Mouse (Mus musculus) neural tube, embryonic 13.5 days (tissue): ENCODE measurements around the gene Bahcc1. TPM values are rescaled to one million over a fixed set of nuclear protein-coding genes. Genes with fewer than 3 reads are reported as not detected.

Experiments used
- ATAC-seq: fragments of 200-750 bp; cut with Nextera tagmentation; 2 replicates; pipeline ENCODE4 v1.8.0; 2017; ENCODE audit warnings: low read depth, mild to moderate bottlenecking, moderate TSS enrichment, moderate library complexity
- H3K27ac ChIP-seq: fragments of 300-500 bp; sonication (generic); replicated peaks from 2 replicates; pipeline ENCODE4 v1.5.1; 2015; ENCODE audit warnings: moderate library complexity, mild to moderate bottlenecking, inconsistent platforms
- H3K27me3 ChIP-seq: fragments of 300-500 bp; sonication (generic); 2 replicates; pipeline ENCODE4 v1.6.1; 2015; ENCODE audit warnings: mild to moderate bottlenecking, inconsistent platforms
- H3K36me3 ChIP-seq: fragments of 300-500 bp; sonication (generic); 2 replicates; pipeline ENCODE4 v1.6.1; 2015; ENCODE audit warnings: mild to moderate bottlenecking, inconsistent platforms
- H3K4me1 ChIP-seq: fragments of 300-500 bp; sonication (generic); replicated peaks from 2 replicates; pipeline ENCODE4 v1.6.1; 2015; ENCODE audit warnings: inconsistent platforms
- H3K4me2 ChIP-seq: fragments of 300-500 bp; sonication (generic); 2 replicates; pipeline ENCODE4 v1.6.1; 2015; ENCODE audit warnings: inconsistent platforms, mild to moderate bottlenecking, moderate library complexity
- H3K4me3 ChIP-seq: fragments of 300-500 bp; sonication (generic); 2 replicates; pipeline ENCODE4 v1.5.1; 2015; ENCODE audit warnings: mild to moderate bottlenecking, inconsistent platforms
- H3K9ac ChIP-seq: fragments of 300-500 bp; sonication (generic); 2 replicates; pipeline ENCODE4 v1.6.1; 2015; ENCODE audit warnings: moderate library complexity, mild to moderate bottlenecking, inconsistent platforms
- H3K9me3 ChIP-seq: fragments of 300-500 bp; sonication (generic); 2 replicates; pipeline ENCODE4 v1.6.1; 2016; ENCODE audit warnings: inconsistent platforms
- WGBS: fragments of 180-500 bp; shearing (Covaris S2); methylation state at CpG from one replicate; pipeline ENCODE4 v1.1.7; 2015; 5-methylcytosine and 5-hydroxymethylcytosine counted together
- polyA plus RNA-seq: library from polyadenylated mRNA; unstranded; fragments of >200 nt; fragmentation: Nextera tagmentation; extraction: Ambion mirVana; gene quantifications from 2 replicates; pipeline ENCODE4 v1.2.1, GENCODE M21; 2015

Bahcc1 gene
- polyA plus RNA-seq, 1 experiment from 2014 or later, result 15.3 TPM

- no peak for ATAC-seq
- Histone ChIP-seq H3K4me1 (peaks cover 36% of the 10 kb centered on the region), H3K27me3 (no peaks in the 10 kb centered on the region), H3K4me3 (peak overlapping the region; percentile 79), H3K9ac (peak overlapping the region; percentile 100), H3K27ac (peak overlapping the region; percentile 100), H3K9me3 (no peaks in the 10 kb centered on the region), H3K4me2 (peak overlapping the region; percentile 99), H3K36me3 (no peaks in the 10 kb centered on the region)
- WGBS, result under 1% methylated on average over 52 of the region's 52 CpGs
Observed at GRCm38 (mm10) chr11:120234136-120234775, 1.5 kb downstream of the Bahcc1 start.

- Histone ChIP-seq H3K9me3 (no peaks in the 10 kb centered on the region), H3K4me2 (peak overlapping the region; percentile 99), H3K27me3 (no peaks in the 10 kb centered on the region), H3K9ac (peak overlapping the region; percentile 100), H3K4me1 (peaks cover 36% of the 10 kb centered on the region), H3K4me3 (peak overlapping the region; percentile 79), H3K27ac (peak overlapping the region; percentile 100), H3K36me3 (no peaks in the 10 kb centered on the region)
- no peak for ATAC-seq
- under 1% methylated on average over 39 of the region's 39 CpGs for WGBS
Observed at GRCm38 (mm10) chr11:120234776-120235181, 2.0 kb downstream of the Bahcc1 start.

- Histone ChIP-seq H3K27ac (peak overlapping the region; percentile 100), H3K9me3 (no peaks in the 10 kb centered on the region), H3K4me1 (peaks cover 40% of the 10 kb centered on the region), H3K36me3 (no peaks in the 10 kb centered on the region), H3K27me3 (no peaks in the 10 kb centered on the region), H3K9ac (peak overlapping the region; percentile 100), H3K4me2 (peak overlapping the region; percentile 99), H3K4me3 (peak overlapping the region; percentile 79)
- under 1% methylated on average over 39 of the region's 40 CpGs for WGBS
- no peak for ATAC-seq
Observed at GRCm38 (mm10) chr11:120235385-120236113, 2.8 kb downstream of the Bahcc1 start.

GRCm38 (mm10) chr11:120236114-120236437 lies 3.3 kb downstream of the Bahcc1 start:
- H3K36me3 ChIP-seq, result no peaks in the 10 kb centered on the region
- peak overlapping the region; percentile 99 for H3K4me2 ChIP-seq
- H3K4me3 ChIP-seq, result peak overlapping the region; percentile 79
- H3K4me1 ChIP-seq, result peaks cover 46% of the 10 kb centered on the region
- H3K9me3 ChIP-seq, result no peaks in the 10 kb centered on the region
- H3K9ac ChIP-seq, result peak overlapping the region; percentile 100
- 1% methylated on average over 13 of the region's 13 CpGs for WGBS
- no peak for ATAC-seq
- H3K27me3 ChIP-seq, result no peaks in the 10 kb centered on the region
- peak overlapping the region; percentile 100 for H3K27ac ChIP-seq

- no peaks in the 10 kb centered on the region for H3K27me3 ChIP-seq
- peak overlapping the region; percentile 100 for H3K27ac ChIP-seq
- no peaks in the 10 kb centered on the region for H3K36me3 ChIP-seq
- under 1% methylated on average over 85 of the region's 96 CpGs for WGBS
- no peaks in the 10 kb centered on the region for H3K9me3 ChIP-seq
- H3K9ac ChIP-seq, result peak overlapping the region; percentile 100
- peak overlapping the region; percentile 99 for H3K4me2 ChIP-seq
- no peak for ATAC-seq
- peaks cover 51% of the 10 kb centered on the region for H3K4me1 ChIP-seq
- H3K4me3 ChIP-seq, result peak overlapping the region; percentile 79
Observed at GRCm38 (mm10) chr11:120236438-120237165, 3.9 kb downstream of the Bahcc1 start.

GRCm38 (mm10) chr11:120237166-120238131 lies 4.7 kb downstream of the Bahcc1 start:
- H3K27ac ChIP-seq, result peak overlapping the region; percentile 100
- peak overlapping the region; percentile 79 for H3K4me3 ChIP-seq
- no peaks in the 10 kb centered on the region for H3K27me3 ChIP-seq
- WGBS, result under 1% methylated on average over 79 of the region's 89 CpGs
- H3K36me3 ChIP-seq, result no peaks in the 10 kb centered on the region
- peaks cover 51% of the 10 kb centered on the region for H3K4me1 ChIP-seq
- H3K9me3 ChIP-seq, result no peaks in the 10 kb centered on the region
- peak overlapping the region; percentile 100 for H3K9ac ChIP-seq
- H3K4me2 ChIP-seq, result peak overlapping the region; percentile 99
- ATAC-seq, result no peak

GRCm38 (mm10) chr11:120238306-120238705 lies 5.6 kb downstream of the Bahcc1 start:
- H3K27ac ChIP-seq, result peak overlapping the region; percentile 100
- no peaks in the 10 kb centered on the region for H3K36me3 ChIP-seq
- WGBS, result 3% methylated on average over 8 of the region's 8 CpGs
- peaks cover 59% of the 10 kb centered on the region for H3K4me1 ChIP-seq
- H3K4me2 ChIP-seq, result peak overlapping the region; percentile 99
- no peaks in the 10 kb centered on the region for H3K27me3 ChIP-seq
- peak overlapping the region; percentile 79 for H3K4me3 ChIP-seq
- ATAC-seq, result no peak
- no peaks in the 10 kb centered on the region for H3K9me3 ChIP-seq
- H3K9ac ChIP-seq, result peak overlapping the region; percentile 100

- no peak for ATAC-seq
- 5% methylated on average over 8 of the region's 8 CpGs for WGBS
- peak overlapping the region; percentile 79 for H3K4me3 ChIP-seq
- H3K27me3 ChIP-seq, result no peaks in the 10 kb centered on the region
- H3K27ac ChIP-seq, result peak overlapping the region; percentile 100
- H3K4me2 ChIP-seq, result peak overlapping the region; percentile 99
- H3K4me1 ChIP-seq, result peaks cover 65% of the 10 kb centered on the region
- no peaks in the 10 kb centered on the region for H3K9me3 ChIP-seq
- H3K9ac ChIP-seq, result peak overlapping the region; percentile 100
- no peaks in the 10 kb centered on the region for H3K36me3 ChIP-seq
Observed at GRCm38 (mm10) chr11:120238751-120239359, 6.1 kb downstream of the Bahcc1 start.

- Histone ChIP-seq H3K9me3 (no peaks in the 10 kb centered on the region), H3K27me3 (no peaks in the 10 kb centered on the region), H3K36me3 (no peaks in the 10 kb centered on the region), H3K9ac (peak overlapping the region; percentile 100), H3K4me2 (peak overlapping the region; percentile 99), H3K4me1 (peaks cover 72% of the 10 kb centered on the region), H3K27ac (peak overlapping the region; percentile 100), H3K4me3 (peak overlapping the region; percentile 79)
- no peak for ATAC-seq
- WGBS, result 9% methylated on average over 11 of the region's 11 CpGs
Observed at GRCm38 (mm10) chr11:120239581-120239991, 6.8 kb downstream of the Bahcc1 start.

- Histone ChIP-seq H3K27me3 (no peaks in the 10 kb centered on the region), H3K36me3 (no peaks in the 10 kb centered on the region), H3K4me2 (peak overlapping the region; percentile 99), H3K9ac (peak overlapping the region; percentile 100), H3K4me3 (peak overlapping the region; percentile 79), H3K9me3 (no peaks in the 10 kb centered on the region), H3K4me1 (peaks cover 78% of the 10 kb centered on the region), H3K27ac (peak overlapping the region; percentile 100)
- ATAC-seq, result peak; percentile 22; the same call in 1 of the 2 replicates
- 0% methylated on average over 10 of the region's 10 CpGs for WGBS
Observed at GRCm38 (mm10) chr11:120240206-120240605, 7.5 kb downstream of the Bahcc1 start.
